Mouse (Mus musculus) ES-E14 (cell line): ENCODE data around the gene Icam1. TPM values are rescaled to one million over a fixed set of nuclear protein-coding genes. Genes with fewer than 3 reads are reported as not detected.

ENCODE experiments used
- DNase-seq: peaks from one replicate; pipeline ENCODE4 v3.0.0-alpha.2; 2013; ENCODE audit warnings: low read depth, low spot score
- H3K27ac ChIP-seq: 2 replicates; pipeline ENCODE4 v1.5.1; 2012; ENCODE audit warnings: low read depth, mild to moderate bottlenecking, low read length, moderate library complexity, mixed read lengths; ENCODE audit not compliant: poor library complexity, insufficient read depth, severe bottlenecking
- H3K36me3 ChIP-seq: 2 replicates; pipeline ENCODE4 v1.6.1; 2012; ENCODE audit warnings: mild to moderate bottlenecking, low read length, moderate library complexity, mixed read lengths; ENCODE audit not compliant: control insufficient read depth, poor library complexity, insufficient read depth, severe bottlenecking
- H3K4me1 ChIP-seq, 2 experiments: fragments of 150-350 bp in 1 of 2; sonication (generic) in 1 of 2; 2 replicates each; pipeline ENCODE4 v1.6.1; 2012; ENCODE audit warnings: low read length in 2 of 2, mild to moderate bottlenecking in 1 of 2, mixed read lengths in 1 of 2; ENCODE audit not compliant: control insufficient read depth in 2 of 2, insufficient read depth in 2 of 2, poor library complexity in 1 of 2
- H3K4me3 ChIP-seq, 2 experiments: fragments of 150-350 bp in 1 of 2; sonication (generic) in 1 of 2; 2 replicates each; pipeline ENCODE4 v1.5.1; 2012; ENCODE audit warnings: low read length in 2 of 2, low read depth in 1 of 2, mild to moderate bottlenecking in 1 of 2, mixed read lengths in 1 of 2; ENCODE audit not compliant: insufficient read depth in 1 of 2, poor library complexity in 1 of 2, severe bottlenecking in 1 of 2
- H3K9ac ChIP-seq: 2 replicates; pipeline ENCODE4 v1.6.1; 2012; ENCODE audit warnings: low read depth, mild to moderate bottlenecking, low read length, mixed read lengths; ENCODE audit not compliant: poor library complexity, insufficient read depth, severe bottlenecking
- H3K9me3 ChIP-seq: fragments of 150-350 bp; sonication (generic); 2 replicates; pipeline ENCODE4 v1.6.1; 2012; ENCODE audit warnings: low read depth, mild to moderate bottlenecking, low read length; ENCODE audit not compliant: control insufficient read depth, insufficient read depth
- CHD2 ChIP-seq: IDR thresholded peaks from 2 replicates; pipeline ENCODE4 v1.6.1; 2014; ENCODE audit warnings: mild to moderate bottlenecking, low read depth, low read length, inconsistent platforms
- HCFC1 ChIP-seq: IDR thresholded peaks from 2 replicates; pipeline ENCODE4 v1.6.1; 2012; ENCODE audit warnings: low read length, inconsistent platforms, borderline replicate concordance; ENCODE audit not compliant: insufficient read depth
- MAFK ChIP-seq: IDR thresholded peaks from 2 replicates; pipeline ENCODE4 v1.6.1; 2014; ENCODE audit warnings: mild to moderate bottlenecking, low read depth, low read length, inconsistent platforms; ENCODE audit not compliant: insufficient read depth
- ZC3H11A ChIP-seq: IDR thresholded peaks from 2 replicates; pipeline ENCODE4 v1.6.1; 2012; ENCODE audit warnings: low read depth, mild to moderate bottlenecking, inconsistent platforms, low read length, borderline replicate concordance
- ZNF384 ChIP-seq: IDR thresholded peaks from 2 replicates; pipeline ENCODE4 v1.6.1; 2012; ENCODE audit warnings: low read depth, low read length, inconsistent platforms
- in situ Hi-C, 2 experiments: fragments of 600-800 bp; cut with MboI; formaldehyde crosslinking; loops; one replicate each; pipeline ENCODE4 v1.15.1; 2025; ENCODE audit warnings: low sequenced_read_pairs in 2 of 2, inconsistent platforms in 1 of 2; ENCODE audit not compliant: unreplicated experiment in 2 of 2
- total RNA-seq: library from RNA; depleted of rRNA; stranded (reverse); fragments of 300-350 nt; gene quantifications from 2 replicates; pipeline ENCODE4 v1.2.3, GENCODE M21; 2012

Icam1 gene
- total RNA-seq, 1 experiment: 153 TPM

DNA sequence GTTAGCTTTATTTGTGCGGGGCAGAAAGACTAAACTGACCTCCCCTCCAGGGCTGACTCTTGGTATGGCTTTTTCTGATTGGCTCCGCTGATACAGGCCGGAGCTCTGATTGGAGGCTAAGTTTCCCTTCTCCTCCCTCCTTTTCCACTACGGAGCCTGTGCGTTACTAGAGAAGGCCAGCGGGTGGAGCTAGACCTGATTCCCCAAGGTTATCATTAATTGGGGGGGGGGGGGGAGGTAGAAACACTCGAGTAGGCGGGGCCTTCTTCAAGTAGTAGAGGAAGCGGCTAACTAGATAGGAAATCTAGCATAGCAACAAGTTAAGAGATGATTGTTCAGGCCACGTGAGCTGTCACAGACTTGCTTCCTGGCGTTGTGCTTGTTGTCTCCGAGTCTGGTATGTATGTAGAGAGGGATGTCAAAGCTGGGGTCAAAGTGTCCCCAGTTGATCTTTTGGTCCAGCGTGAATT is 15.0 kb downstream of the Icam1 start:
- in situ Hi-C loops: no loop called here
- H3K9ac ChIP-seq: peak overlapping the region; percentile 25; the same call in 1 of the 2 replicates
- H3K36me3 ChIP-seq: peaks cover 22% of the 10 kb centered on the region
- no peak overlapping the region for H3K27ac ChIP-seq
- H3K4me3 ChIP-seq: peak overlapping the region; percentile 67 to 85
- peak; percentile 94 for DNase-seq
- H3K4me1 ChIP-seq: peaks cover 8 to 49% of the 10 kb centered on the region in 2 experiments
- TF ChIP-seq ZNF384 (no peak; the same call in 1 of the 2 replicates), CHD2 (peak; percentile 44; the same call in 1 of the 2 replicates)
- no peaks in the 10 kb centered on the region for H3K9me3 ChIP-seq

GRCm38 (mm10) chr9:21031251-21031895 is 15.6 kb downstream of the Icam1 start:
- no peaks in the 10 kb centered on the region for H3K9me3 ChIP-seq

DNA sequence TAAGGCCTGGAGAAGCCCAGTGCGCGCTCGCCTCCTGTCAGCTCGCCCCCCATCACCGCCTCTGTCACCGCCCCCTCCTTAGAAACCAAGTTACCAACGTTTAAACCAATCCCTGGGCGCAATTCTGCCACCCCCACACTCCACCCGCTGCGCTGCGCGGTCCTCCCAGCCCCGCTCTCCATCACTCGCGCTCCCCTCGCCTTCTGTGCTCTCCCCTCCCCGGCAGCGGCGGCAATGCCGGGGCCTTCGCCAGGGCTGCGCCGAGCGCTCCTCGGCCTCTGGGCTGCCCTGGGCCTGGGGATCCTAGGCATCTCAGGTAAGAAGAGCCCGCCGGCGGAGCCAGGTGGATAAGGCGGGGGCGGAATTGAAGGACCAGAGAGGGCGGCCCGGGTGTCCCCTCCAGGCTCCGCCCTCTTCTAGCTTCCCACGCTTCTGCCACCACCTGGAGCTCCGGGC is 16.1 kb downstream of the Icam1 start, which contains the start of gene Icam5:
Gene Icam5 (plus strand): TSS at position 178 of the 456 bp plus-strand sequence.
- Histone ChIP-seq H3K9ac (peak within 1 kb of the TSS; percentile 31; the same call in 1 of the 2 replicates), H3K9me3 (no peaks in the 10 kb centered on the region), H3K4me1 (peaks cover 8 to 51% of the 10 kb centered on the region in 2 experiments), H3K4me3 (peak within 1 kb of the TSS; percentile 67 to 85), H3K27ac (no peak within 1 kb of the TSS), H3K36me3 (peaks cover 14% of the 10 kb centered on the region)
- DNase-seq: no peak
- TF ChIP-seq ZC3H11A (no peak), CHD2 (no peak), ZNF384 (no peak), HCFC1 (no peak), MAFK (no peak)
- in situ Hi-C loops: no loop called here

More at GRCm38 (mm10) chr9:21031251-21031895, 15.6 kb downstream of the Icam1 start:
- Histone ChIP-seq H3K27ac (no peak overlapping the region), H3K4me3 (peak overlapping the region; percentile 67 to 85), H3K36me3 (peaks cover 17% of the 10 kb centered on the region), H3K4me1 (peaks cover 8 to 47% of the 10 kb centered on the region in 2 experiments), H3K9ac (peak overlapping the region; percentile 25; the same call in 1 of the 2 replicates)
- peak; percentile 66 for DNase-seq
- in situ Hi-C loops: no loop called here
- TF ChIP-seq CHD2: no peak
- 0 out of 2 replicates have a peak, but pooled peaks have one; percentile 12 for TF ChIP-seq HCFC1

DNA sequence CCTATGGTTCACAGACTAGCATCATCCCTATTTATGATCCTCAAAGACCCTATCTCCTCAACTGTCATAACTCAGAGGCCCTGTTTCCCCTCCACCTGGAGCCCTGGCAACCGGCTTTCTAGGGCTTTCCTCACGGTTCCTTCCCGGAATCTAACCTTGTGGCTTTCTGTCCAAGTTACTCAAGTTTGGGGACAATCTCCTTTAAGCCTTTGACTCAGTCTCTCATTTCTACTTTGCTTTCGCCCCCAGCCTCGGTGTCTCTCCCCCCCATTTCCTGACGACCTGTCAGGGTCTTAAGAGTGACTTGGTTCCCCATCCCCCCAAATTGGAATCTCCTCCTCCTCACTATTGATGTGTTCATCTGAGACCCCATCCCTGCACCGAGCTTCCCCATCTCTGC is 16.7 kb downstream of the Icam1 start:
- Histone ChIP-seq H3K4me1 (peaks cover 8 to 46% of the 10 kb centered on the region in 2 experiments), H3K27ac (no peak overlapping the region), H3K36me3 (peaks cover 8% of the 10 kb centered on the region), H3K4me3 (peak overlapping the region; percentile 67 to 85), H3K9ac (no peak overlapping the region; the same call in 1 of the 2 replicates), H3K9me3 (no peaks in the 10 kb centered on the region)
- no peak for DNase-seq
- no peak for TF ChIP-seq HCFC1
- TF ChIP-seq MAFK: no peak
- TF ChIP-seq CHD2: no peak
- no peak for TF ChIP-seq ZC3H11A
- no peak for TF ChIP-seq ZNF384
- in situ Hi-C loops: no loop called here

GRCm38 (mm10) chr9:21033136-21033535 is 17.4 kb downstream of the Icam1 start:
- Histone ChIP-seq H3K27ac (no peak overlapping the region), H3K4me1 (peaks cover 6 to 46% of the 10 kb centered on the region in 2 experiments)
- TF ChIP-seq ZC3H11A (no peak), CHD2 (no peak), MAFK (no peak), ZNF384 (no peak), HCFC1 (no peak)

More at GRCm38 (mm10) chr9:21033136-21033535, 17.4 kb downstream of the Icam1 start:
- Histone ChIP-seq H3K9me3 (no peaks in the 10 kb centered on the region), H3K36me3 (peaks cover 2% of the 10 kb centered on the region; the same call in 1 of the 2 replicates), H3K9ac (peak overlapping the region; percentile 51), H3K4me3 (peak overlapping the region; percentile 61 to 85)
- DNase-seq: peak; percentile 94
- in situ Hi-C loops: no loop called here
